Mouse (Mus musculus) induced T-regulatory cell, adult 2 months (primary cell): ENCODE data around the gene Gjc3.

ENCODE experiments used
- DNase-seq: peaks from one replicate; pipeline ENCODE4 v3.0.0-alpha.2; 2012; ENCODE audit warnings: low read depth

The Gjc3 gene

GRCm38 (mm10) chr5:137909564-137910262, 53.2 kb downstream of the Gjc3 start:
- no peak for DNase-seq
